ENCODE assay signal across 8 mouse cellular contexts in genomic region chr2:93458332-93459207, GRCm38 (mm10). TPM values are rescaled to one million over a fixed set of nuclear protein-coding genes. Genes with fewer than 3 reads are reported as not detected.
DNase-seq lines count a peak whose midpoint lies in the region; TF ChIP-seq lines count a peak whose summit lies in the region.

No protein-coding gene starts in this region.

- no peaks in the 10 kb centered on the region for H3K27me3 ChIP-seq in heart, adult 2 months (ENCODE audit: control insufficient read depth, insufficient read depth, low read length)
- no peaks in the 10 kb centered on the region for H3K27me3 ChIP-seq in small intestine, adult 2 months (ENCODE audit: control insufficient read depth, insufficient read depth, low read length)

- TF ChIP-seq EP300 in heart, adult 2 months (IDR thresholded peaks at IDR 0.05; ENCODE audit: insufficient read depth, low read depth, low read length), result 0 out of 2 replicates have a peak, but pooled peaks have one; percentile 35

- no peak for TF ChIP-seq CTCF in layer of hippocampus, adult 2 months (conservative IDR thresholded peaks at IDR 0.05)
- TF ChIP-seq CTCF in heart, adult 2 months (IDR thresholded peaks at IDR 0.05), result no peak
- TF ChIP-seq CTCF in small intestine, adult 2 months (IDR thresholded peaks at IDR 0.05; ENCODE audit: extremely low read depth, insufficient read length, insufficient replicate concordance, low read depth, low read length), result no peak; the same call in 1 of the 2 replicates

- 46% methylated on average over 8 of the region's 8 CpGs for WGBS in heart, adult 2 months
- 38% methylated on average over 8 of the region's 8 CpGs for WGBS in small intestine, adult 2 months

- no peak for TF ChIP-seq POLR2A in heart, adult 2 months (IDR thresholded peaks at IDR 0.05; ENCODE audit: insufficient read depth, low read depth, low read length)
- peak; percentile 38; the same call in 1 of the 2 replicates for TF ChIP-seq POLR2A in small intestine, adult 2 months (IDR thresholded peaks at IDR 0.05; ENCODE audit: low read depth, low read length)

- DNase-seq in layer of hippocampus, adult 2 months (ENCODE audit: low spot score in 2 of 2), result no peak
- no peak for DNase-seq in layer of hippocampus, adult 18-20 months (ENCODE audit: low spot score in 2 of 2)
- DNase-seq in heart, adult 2 months, result peak; percentile 58 to 69
- DNase-seq in kidney, postnatal 25 days, result peak; percentile 45 to 66
- DNase-seq in cerebellum, adult 11 months, result no peak
- no peak for DNase-seq in layer of hippocampus, postnatal 14 days (ENCODE audit: low spot score in 2 of 2)
- DNase-seq in right cerebral cortex, adult 2 months (ENCODE audit: low spot score in 2 of 2), result no peak

- H3K4me1 ChIP-seq in heart, adult 2 months (ENCODE audit: control insufficient read depth, insufficient read depth, low read length), result peaks cover 23% of the 10 kb centered on the region
- H3K4me1 ChIP-seq in small intestine, adult 2 months (ENCODE audit: control insufficient read depth, insufficient read depth, insufficient read length, low read length), result peaks cover 71% of the 10 kb centered on the region

- H3K79me2 ChIP-seq in heart, adult 2 months (replicated peaks; ENCODE audit: control insufficient read depth, insufficient read depth, low read length), result no peaks in the 10 kb centered on the region

- peak overlapping the region; percentile 16; the same call in 1 of the 2 replicates for H3K27ac ChIP-seq in layer of hippocampus, adult 2 months
- H3K27ac ChIP-seq in heart, adult 2 months, result peak overlapping the region; percentile 23; the same call in 1 of the 2 replicates
- H3K27ac ChIP-seq in small intestine, adult 2 months (ENCODE audit: insufficient read depth, low read depth, low read length), result peak overlapping the region; percentile 86

- intact Hi-C loops in heart, adult 2 months (cut with DNase I), result no loop called here

- H3K36me3 ChIP-seq in heart, adult 2 months (ENCODE audit: control insufficient read depth, insufficient read depth, low read length), result no peaks in the 10 kb centered on the region
- no peaks in the 10 kb centered on the region for H3K36me3 ChIP-seq in small intestine, adult 2 months (ENCODE audit: control insufficient read depth, insufficient read depth, low read length)

- H3K9ac ChIP-seq in heart, adult 2 months (ENCODE audit: low read depth, low read length), result no peak overlapping the region; the same call in 1 of the 2 replicates

- no peak overlapping the region for H3K4me3 ChIP-seq in layer of hippocampus, adult 2 months
- H3K4me3 ChIP-seq in heart, adult 2 months, result no peak overlapping the region
- H3K4me3 ChIP-seq in small intestine, adult 2 months (ENCODE audit: low read depth, low read length), result peak overlapping the region; percentile 37

RNA-seq across cellular contexts. Expression of gene Cd82, which starts 4.4 kb away (rescaled TPM):
- 10 to 100 TPM; 17.2 to 17.9 TPM for total RNA-seq in layer of hippocampus, adult 2 months (2021)
- total RNA-seq in layer of hippocampus, adult 18-20 months (2021), result 10 to 100 TPM; 22.4 to 23.5 TPM
- 10 to 100 TPM; 15.2 to 18.7 TPM for total RNA-seq in heart, adult 2 months (2021)
- polyA plus RNA-seq in heart, adult 2 months (2012; rRNA removed), result 28.1 and 31.6 TPM in 2 replicates
- polyA plus RNA-seq in small intestine, adult 2 months (2012; rRNA removed), result 123 and 433 TPM in 2 replicates
- total RNA-seq in layer of hippocampus, postnatal 14 days (2021), result 10 to 100 TPM; 11.2 to 15.2 TPM

Comparison
In these comparisons a context has a peak if more than half of its experiments do, and no peak if none do; other contexts are left out.
1. DNase-seq: peak in heart, adult 2 months (2 of 2) and kidney, postnatal 25 days (2 of 2); none in layer of hippocampus, adult 2 months (0 of 2), layer of hippocampus, adult 18-20 months (0 of 2), cerebellum, adult 11 months (single experiment), layer of hippocampus, postnatal 14 days (0 of 2) and right cerebral cortex, adult 2 months (0 of 2).
2. H3K27ac ChIP-seq: peak in every context shown above with its lines; median percentile 86 in small intestine, adult 2 months; 23 in heart, adult 2 months; 16 in layer of hippocampus, adult 2 months.